Mouse (Mus musculus) splenic B cell, adult 2 months (primary cell): Measurements from ENCODE around the gene Dysf.

Experiments used
- DNase-seq: peaks from one replicate; pipeline ENCODE4 v3.0.0-alpha.2; 2011; ENCODE audit warnings: low read depth, low spot score
- H3K27me3 ChIP-seq: 2 replicates; pipeline ENCODE4 v1.6.1; 2012; ENCODE audit warnings: mild to moderate bottlenecking, low read length, moderate library complexity, mixed read lengths; ENCODE audit not compliant: control insufficient read depth, poor library complexity, insufficient read depth, severe bottlenecking
- H3K36me3 ChIP-seq: 2 replicates; pipeline ENCODE4 v1.6.1; 2012; ENCODE audit warnings: mild to moderate bottlenecking, low read length, moderate library complexity, mixed read lengths; ENCODE audit not compliant: control insufficient read depth, poor library complexity, insufficient read depth, severe bottlenecking

The Dysf gene

GRCm38 (mm10) chr6:84232063-84232760, 223.8 kb downstream of the Dysf start:
- no peaks in the 10 kb centered on the region for H3K36me3 ChIP-seq
- H3K27me3 ChIP-seq, result no peaks in the 10 kb centered on the region
- DNase-seq, result no peak

- H3K27me3 ChIP-seq, result no peaks in the 10 kb centered on the region
- H3K36me3 ChIP-seq, result no peaks in the 10 kb centered on the region
- no peak for DNase-seq
Measured at GRCm38 (mm10) chr6:84233783-84234182, 225.4 kb downstream of the Dysf start.

GRCm38 (mm10) chr6:84235365-84235764, 227.0 kb downstream of the Dysf start:
- no peak for DNase-seq
- Histone ChIP-seq H3K27me3 (no peaks in the 10 kb centered on the region), H3K36me3 (no peaks in the 10 kb centered on the region)

- no peaks in the 10 kb centered on the region for H3K27me3 ChIP-seq
- no peak for DNase-seq
- H3K36me3 ChIP-seq, result no peaks in the 10 kb centered on the region
Measured at GRCm38 (mm10) chr6:84243385-84243784, 235.0 kb downstream of the Dysf start.

- no peaks in the 10 kb centered on the region for H3K36me3 ChIP-seq
- H3K27me3 ChIP-seq, result no peaks in the 10 kb centered on the region
- DNase-seq, result no peak
Measured at GRCm38 (mm10) chr6:84246101-84246760, 237.8 kb downstream of the Dysf start.

GRCm38 (mm10) chr6:84246979-84247378, 238.6 kb downstream of the Dysf start:
- Histone ChIP-seq H3K27me3 (no peaks in the 10 kb centered on the region), H3K36me3 (no peaks in the 10 kb centered on the region)
- no peak for DNase-seq
